Mouse (Mus musculus) heart, embryonic 10.5 days (tissue): ENCODE measurements around the gene Stac3. TPM values are rescaled to one million over a fixed set of nuclear protein-coding genes. Genes with fewer than 3 reads are reported as not detected.

Experiments used
- DNase-seq: peaks from one replicate; pipeline ENCODE4 v3.0.0-alpha.2; 2017; ENCODE audit warnings: low spot score
- H3K27ac ChIP-seq: fragments of 300-500 bp; sonication (generic); 2 replicates; pipeline ENCODE4 v1.5.1; 2016; ENCODE audit warnings: mild to moderate bottlenecking
- H3K27me3 ChIP-seq: fragments of 300-500 bp; sonication (generic); 2 replicates; pipeline ENCODE4 v1.6.1; 2016; ENCODE audit warnings: mild to moderate bottlenecking; ENCODE audit not compliant: poor library complexity, insufficient read depth, severe bottlenecking
- H3K36me3 ChIP-seq: fragments of 300-500 bp; sonication (generic); 2 replicates; pipeline ENCODE4 v1.6.1; 2016; ENCODE audit warnings: mild to moderate bottlenecking, moderate library complexity
- H3K4me1 ChIP-seq: fragments of 300-500 bp; sonication (generic); 2 replicates; pipeline ENCODE4 v1.6.1; 2016; ENCODE audit warnings: mild to moderate bottlenecking
- H3K4me3 ChIP-seq: fragments of 300-500 bp; sonication (generic); 2 replicates; pipeline ENCODE4 v1.5.1; 2016; ENCODE audit warnings: mild to moderate bottlenecking, moderate library complexity
- H3K9me3 ChIP-seq: fragments of 300-500 bp; sonication (generic); 2 replicates; pipeline ENCODE4 v1.6.1; 2016; ENCODE audit warnings: mild to moderate bottlenecking, moderate library complexity
- WGBS: fragments of 180-500 bp; shearing (Covaris S2); methylation state at CpG from one replicate; pipeline ENCODE4 v1.1.7; 2016; 5-methylcytosine and 5-hydroxymethylcytosine counted together
- polyA plus RNA-seq: library from polyadenylated mRNA; unstranded; fragments of >200 nt; fragmentation: Nextera tagmentation; extraction: Ambion mirVana; gene quantifications from 2 replicates; pipeline ENCODE4 v1.2.1, GENCODE M21; 2016

Gene Stac3
- polyA plus RNA-seq, 1 experiment from 2014 or later = 0.84 TPM

GRCm38 (mm10) chr10:127511634-127512306 is 10.3 kb downstream of the Stac3 start:
- Histone ChIP-seq H3K27me3 (peaks cover 95% of the 10 kb centered on the region), H3K4me3 (peak overlapping the region; percentile 63), H3K27ac (peak overlapping the region; percentile 70), H3K36me3 (peaks cover 3% of the 10 kb centered on the region; the same call in 1 of the 2 replicates), H3K4me1 (peaks cover 89% of the 10 kb centered on the region), H3K9me3 (no peaks in the 10 kb centered on the region)
- no peak for DNase-seq
- under 1% methylated on average over 43 of the region's 46 CpGs for WGBS

- Histone ChIP-seq H3K9me3 (no peaks in the 10 kb centered on the region), H3K4me1 (peaks cover 95% of the 10 kb centered on the region), H3K4me3 (peak overlapping the region; percentile 63), H3K27ac (peak overlapping the region; percentile 70), H3K27me3 (peaks cover 95% of the 10 kb centered on the region), H3K36me3 (peaks cover 8% of the 10 kb centered on the region)
- no peak for DNase-seq
- 1% methylated on average over 7 of the region's 7 CpGs for WGBS
These were observed 10.8 kb downstream of the Stac3 start for GRCm38 (mm10) chr10:127512307-127512666.

GRCm38 (mm10) chr10:127512813-127513212 is 11.3 kb downstream of the Stac3 start:
- DNase-seq = peak; percentile 96
- Histone ChIP-seq H3K4me1 (peaks cover 97% of the 10 kb centered on the region), H3K9me3 (no peaks in the 10 kb centered on the region), H3K4me3 (peak overlapping the region; percentile 63), H3K36me3 (peaks cover 10% of the 10 kb centered on the region), H3K27me3 (peaks cover 95% of the 10 kb centered on the region), H3K27ac (peak overlapping the region; percentile 49)
- WGBS = under 1% methylated on average over 27 of the region's 27 CpGs

GRCm38 (mm10) chr10:127513501-127514091 is 12.1 kb downstream of the Stac3 start:
- H3K4me3 ChIP-seq = peak overlapping the region; percentile 63
- H3K4me1 ChIP-seq = peaks cover 91% of the 10 kb centered on the region
- H3K27ac ChIP-seq = peak overlapping the region; percentile 49; the same call in 1 of the 2 replicates
- peaks cover 18% of the 10 kb centered on the region for H3K36me3 ChIP-seq
- WGBS = 1% methylated on average over 16 of the region's 16 CpGs
- no peak for DNase-seq
- peaks cover 96% of the 10 kb centered on the region for H3K27me3 ChIP-seq
- H3K9me3 ChIP-seq = no peaks in the 10 kb centered on the region

- H3K4me1 ChIP-seq = peaks cover 85% of the 10 kb centered on the region
- H3K27ac ChIP-seq = no peak overlapping the region
- 8% methylated on average over 13 of the region's 13 CpGs for WGBS
- H3K9me3 ChIP-seq = no peaks in the 10 kb centered on the region
- peaks cover 97% of the 10 kb centered on the region for H3K27me3 ChIP-seq
- peak overlapping the region; percentile 63 for H3K4me3 ChIP-seq
- DNase-seq = no peak
- peaks cover 24% of the 10 kb centered on the region for H3K36me3 ChIP-seq
These were observed 12.7 kb downstream of the Stac3 start for GRCm38 (mm10) chr10:127514111-127514698.

GRCm38 (mm10) chr10:127514764-127515163 is 13.3 kb downstream of the Stac3 start, which contains the start of gene Ndufa4l2:
Ndufa4l2 (plus strand) TSS chr10:127514967.
- peak within 1 kb of the TSS; percentile 63 for H3K4me3 ChIP-seq
- DNase-seq = no peak
- peaks cover 79% of the 10 kb centered on the region for H3K4me1 ChIP-seq
- peak within 1 kb of the TSS; percentile 75 for H3K27ac ChIP-seq
- H3K27me3 ChIP-seq = peaks cover 94% of the 10 kb centered on the region
- H3K36me3 ChIP-seq = peaks cover 30% of the 10 kb centered on the region
- H3K9me3 ChIP-seq = no peaks in the 10 kb centered on the region
- 7% methylated on average over 6 of the region's 6 CpGs for WGBS

- peaks cover 36% of the 10 kb centered on the region for H3K36me3 ChIP-seq
- H3K27ac ChIP-seq = peak overlapping the region; percentile 75
- H3K4me1 ChIP-seq = peaks cover 76% of the 10 kb centered on the region
- no peaks in the 10 kb centered on the region for H3K9me3 ChIP-seq
- DNase-seq = no peak
- 36% methylated on average over 9 of the region's 9 CpGs for WGBS
- H3K27me3 ChIP-seq = peaks cover 87% of the 10 kb centered on the region
- peak overlapping the region; percentile 49; the same call in 1 of the 2 replicates for H3K4me3 ChIP-seq
These were observed 13.9 kb downstream of the Stac3 start for GRCm38 (mm10) chr10:127515271-127515982.

GRCm38 (mm10) chr10:127515983-127516459 is 14.5 kb downstream of the Stac3 start:
- Histone ChIP-seq H3K27ac (peak overlapping the region; percentile 75), H3K4me1 (peaks cover 76% of the 10 kb centered on the region), H3K9me3 (no peaks in the 10 kb centered on the region), H3K36me3 (peaks cover 40% of the 10 kb centered on the region), H3K4me3 (peak overlapping the region; percentile 49), H3K27me3 (peaks cover 81% of the 10 kb centered on the region)
- DNase-seq = no peak
- 18% methylated on average over 8 of the region's 8 CpGs for whole genome bisulfite sequencing

- no peaks in the 10 kb centered on the region for H3K9me3 ChIP-seq
- H3K27ac ChIP-seq = peak overlapping the region; percentile 75
- H3K27me3 ChIP-seq = peaks cover 74% of the 10 kb centered on the region
- no peak for DNase-seq
- H3K4me3 ChIP-seq = peak overlapping the region; percentile 49
- H3K4me1 ChIP-seq = peaks cover 76% of the 10 kb centered on the region
- H3K36me3 ChIP-seq = peaks cover 40% of the 10 kb centered on the region
- 5% methylated on average over 30 of the region's 30 CpGs for WGBS
These were observed 15.2 kb downstream of the Stac3 start for GRCm38 (mm10) chr10:127516576-127517260.

GRCm38 (mm10) chr10:127517941-127518340 is 16.5 kb downstream of the Stac3 start:
- Histone ChIP-seq H3K36me3 (peaks cover 40% of the 10 kb centered on the region), H3K4me1 (peaks cover 69% of the 10 kb centered on the region), H3K27me3 (peaks cover 67% of the 10 kb centered on the region), H3K9me3 (no peaks in the 10 kb centered on the region), H3K4me3 (no peak overlapping the region), H3K27ac (no peak overlapping the region)
- no peak for DNase-seq
- 87% methylated on average over 22 of the region's 22 CpGs for WGBS

GRCm38 (mm10) chr10:127519041-127519701 is 17.7 kb downstream of the Stac3 start:
- Histone ChIP-seq H3K4me1 (peaks cover 56% of the 10 kb centered on the region), H3K36me3 (peaks cover 40% of the 10 kb centered on the region), H3K27me3 (peaks cover 66% of the 10 kb centered on the region), H3K4me3 (no peak overlapping the region), H3K9me3 (no peaks in the 10 kb centered on the region), H3K27ac (no peak overlapping the region)
- 92% methylated on average over 26 of the region's 26 CpGs for WGBS
- no peak for DNase-seq
